Mouse (Mus musculus) megakaryocyte, embryonic 14.5 days (primary cell): ENCODE results near the gene March11.

ENCODE experiments used
- FLI1 ChIP-seq: IDR thresholded peaks from 2 replicates; pipeline ENCODE4 v1.6.1; 2012; ENCODE audit warnings: low read length, inconsistent platforms, mixed read lengths
- GATA1 ChIP-seq: IDR thresholded peaks from 3 replicates; pipeline ENCODE4 v1.6.1; 2012; ENCODE audit warnings: mixed read lengths, low read length, inconsistent platforms, borderline replicate concordance

DNA sequence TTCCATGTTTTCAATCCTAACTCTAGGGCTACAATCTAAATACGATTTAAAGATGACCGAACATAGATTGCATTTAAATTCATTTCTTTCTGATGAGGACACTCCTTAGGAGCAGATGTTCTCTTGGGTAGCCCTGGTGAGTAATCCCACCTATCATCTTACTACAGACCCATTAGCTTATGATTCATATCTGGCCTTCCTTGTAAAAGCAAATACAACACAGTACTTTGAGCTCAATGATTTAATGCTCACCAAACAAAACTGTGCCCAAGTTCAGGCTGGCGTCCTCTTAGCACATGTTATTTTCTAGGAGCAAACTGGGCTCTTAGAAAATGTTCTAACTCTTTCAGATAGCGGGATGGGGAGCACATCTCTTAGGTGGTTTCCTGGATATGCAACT lies 70.0 kb downstream of the March11 start:
- TF ChIP-seq FLI1 (no peak), GATA1 (no peak)
